1 mouse cellular context compared by ENCODE assay signal in the genomic region with DNA sequence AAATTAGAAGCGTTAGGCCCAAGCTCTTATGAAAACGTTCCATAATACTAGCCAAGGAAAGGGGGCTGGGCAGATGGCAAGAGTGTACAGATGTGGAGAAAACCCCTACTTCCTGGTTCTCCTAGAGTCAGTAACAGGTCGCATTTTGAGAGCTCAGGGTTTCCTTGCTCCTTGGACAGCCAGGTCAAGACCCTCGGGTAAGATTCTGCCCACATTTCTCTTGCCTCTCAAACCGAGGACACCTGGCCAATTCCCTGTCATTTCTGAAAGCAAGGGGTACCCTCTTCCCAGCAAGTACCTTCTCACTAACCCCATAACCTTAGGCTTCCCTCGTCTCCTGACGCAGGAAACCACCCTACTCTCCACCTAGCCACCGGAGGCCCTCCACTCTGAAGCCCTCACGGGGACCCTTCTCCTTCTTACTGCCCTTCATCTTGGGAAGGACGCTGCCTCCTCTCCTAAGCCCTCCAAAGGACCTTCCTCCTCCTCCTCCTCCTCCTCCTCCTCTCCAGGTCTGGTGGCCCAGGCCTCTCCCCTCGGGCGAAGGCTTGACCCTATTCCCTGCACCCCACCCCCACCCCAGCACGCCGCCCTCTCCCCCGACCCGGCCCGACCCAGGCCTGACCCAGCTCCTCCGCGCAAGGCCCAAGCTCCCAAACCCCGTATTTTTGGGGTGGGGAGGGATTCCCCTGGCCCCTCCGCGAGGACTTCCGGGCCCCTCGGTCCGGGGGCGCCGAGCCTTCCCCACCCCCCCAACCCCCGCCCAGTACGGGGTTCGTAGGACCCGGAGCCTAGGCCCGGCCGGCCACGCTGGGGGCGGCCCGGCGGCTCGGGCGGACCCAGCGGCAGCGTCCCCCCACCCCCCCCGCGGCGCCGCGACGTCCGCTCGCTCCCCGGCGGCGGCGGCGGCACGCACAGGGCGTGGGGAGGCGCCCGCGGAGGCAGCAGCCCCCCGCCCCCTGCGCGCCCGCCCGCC.
TF ChIP-seq lines count a peak whose summit lies in the region.

No protein-coding gene starts in this region.

TF ChIP-seq in CH12.LX, 34 proteins besides CTCF, POLR2A, EP300 and RAD21 (continued from another document):
- 0 out of 2 replicates have a peak, but pooled peaks have one; percentile 30 for TF ChIP-seq POLR2AphosphoS2 (IDR thresholded peaks at IDR 0.05; ENCODE audit: low read depth, low read length)
- peak; percentile 32; the same call in 1 of the 2 replicates for TF ChIP-seq HCFC1 (IDR thresholded peaks at IDR 0.05; ENCODE audit: low read depth, low read length)
- TF ChIP-seq NELFE (IDR thresholded peaks at IDR 0.05; ENCODE audit: low read depth, low read length), result no peak
- TF ChIP-seq NRF1 (IDR thresholded peaks at IDR 0.05; ENCODE audit: low read depth, low read length), result no peak
- TF ChIP-seq PAX5 (IDR thresholded peaks at IDR 0.05; ENCODE audit: low read length), result no peak
- TF ChIP-seq SIN3A (IDR thresholded peaks at IDR 0.05; ENCODE audit: low read length), result peak; percentile 59; the same call in 1 of the 2 replicates
- TF ChIP-seq CHD1 (IDR thresholded peaks at IDR 0.05; ENCODE audit: low read depth, low read length), result no peak
- no peak for TF ChIP-seq JUND (conservative IDR thresholded peaks at IDR 0.05; ENCODE audit: low read depth, low read length)
- no peak for TF ChIP-seq GABPA (IDR thresholded peaks at IDR 0.05; ENCODE audit: insufficient replicate concordance, low read depth, low read length)
- 0 out of 2 replicates have a peak, but pooled peaks have one; percentile 20 for TF ChIP-seq UBTF (IDR thresholded peaks at IDR 0.05; ENCODE audit: low read depth, low read length)
- TF ChIP-seq ELF1 (IDR thresholded peaks at IDR 0.05; ENCODE audit: low read depth, low read length), result peak; percentile 91
- TF ChIP-seq USF1 (IDR thresholded peaks at IDR 0.05; ENCODE audit: low read depth, low read length), result no peak
- no peak for TF ChIP-seq JUN (IDR thresholded peaks at IDR 0.05; ENCODE audit: insufficient read depth, low read depth, low read length)
- no peak for TF ChIP-seq ETS1 (conservative IDR thresholded peaks at IDR 0.05; ENCODE audit: low read depth, low read length)
- TF ChIP-seq CHD2 (IDR thresholded peaks at IDR 0.05; ENCODE audit: low read length), result peak; percentile 56
- TF ChIP-seq KAT2A (IDR thresholded peaks at IDR 0.05; ENCODE audit: insufficient replicate concordance, low read length), result no peak
- peak; percentile 39; the same call in 1 of the 2 replicates for TF ChIP-seq ZMIZ1 (IDR thresholded peaks at IDR 0.05; ENCODE audit: low read depth, low read length)
- no peak for TF ChIP-seq ZC3H11A (IDR thresholded peaks at IDR 0.05; ENCODE audit: low read depth, low read length)
- no peak for TF ChIP-seq SMC3 (IDR thresholded peaks at IDR 0.05; ENCODE audit: low read depth, low read length)
- TF ChIP-seq TCF12 (IDR thresholded peaks at IDR 0.05; ENCODE audit: low read depth, low read length), result 0 out of 2 replicates have a peak, but pooled peaks have one; percentile 16
- 0 out of 2 replicates have a peak, but pooled peaks have one; percentile 0 for TF ChIP-seq MEF2A (IDR thresholded peaks at IDR 0.05; ENCODE audit: borderline replicate concordance, low read depth, low read length)
- no peak for TF ChIP-seq MAFK (IDR thresholded peaks at IDR 0.05; ENCODE audit: insufficient replicate concordance, low read length)
- TF ChIP-seq MYC (IDR thresholded peaks at IDR 0.05; ENCODE audit: low read depth, low read length), result no peak; the same call in 1 of the 2 replicates
- no peak for TF ChIP-seq E2F4 (IDR thresholded peaks at IDR 0.05; ENCODE audit: insufficient replicate concordance, low read depth, low read length)
- TF ChIP-seq MAX (IDR thresholded peaks at IDR 0.05; ENCODE audit: low read length), result no peak
- TF ChIP-seq TBP (conservative IDR thresholded peaks at IDR 0.05; ENCODE audit: low read depth, low read length), result 0 out of 2 replicates have a peak, but pooled peaks have one; percentile 57
- TF ChIP-seq USF2 (conservative IDR thresholded peaks at IDR 0.05; ENCODE audit: low read depth, low read length), result no peak
TF ChIP-seq in CH12.LX: peak in this region for 10.
